Mouse (Mus musculus): ENCODE results near the gene Pold3.
A peak's percentile ranks its signal among the peaks of the same experiment; 100 is the strongest.
"Not testable (repeated sequence)": the region's sequence is repeated elsewhere in the genome, so short reads cannot be mapped to it uniquely, and the experiment has no call there.

Gene Pold3

DNA sequence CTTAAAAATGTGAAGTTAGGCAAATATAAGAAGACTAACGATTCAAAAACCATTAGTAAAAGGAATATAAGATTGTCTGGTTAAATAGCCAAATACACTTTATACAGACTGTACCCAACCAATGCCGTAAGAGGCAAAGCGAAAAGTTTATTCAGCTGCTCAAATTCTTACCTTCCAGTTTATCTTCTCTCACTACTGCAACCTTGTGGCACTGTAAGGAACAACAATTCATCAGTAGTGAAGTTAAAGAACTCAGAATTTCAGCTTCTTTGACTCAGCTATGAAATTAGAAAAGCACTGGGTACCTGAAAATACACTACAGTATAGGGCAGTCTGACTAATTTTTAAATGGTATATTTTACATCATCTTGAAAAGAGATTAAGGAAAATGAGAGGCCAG is 13.0 kb downstream of the Pold3 start:
- DNase-seq, result peak; percentile 13

GRCm38 (mm10) chr7:100104677-100105076 is 16.7 kb downstream of the Pold3 start:
- no peak for DNase-seq

GRCm38 (mm10) chr7:100100031-100100595 is 21.3 kb downstream of the Pold3 start:
- DNase-seq, result no peak

DNA sequence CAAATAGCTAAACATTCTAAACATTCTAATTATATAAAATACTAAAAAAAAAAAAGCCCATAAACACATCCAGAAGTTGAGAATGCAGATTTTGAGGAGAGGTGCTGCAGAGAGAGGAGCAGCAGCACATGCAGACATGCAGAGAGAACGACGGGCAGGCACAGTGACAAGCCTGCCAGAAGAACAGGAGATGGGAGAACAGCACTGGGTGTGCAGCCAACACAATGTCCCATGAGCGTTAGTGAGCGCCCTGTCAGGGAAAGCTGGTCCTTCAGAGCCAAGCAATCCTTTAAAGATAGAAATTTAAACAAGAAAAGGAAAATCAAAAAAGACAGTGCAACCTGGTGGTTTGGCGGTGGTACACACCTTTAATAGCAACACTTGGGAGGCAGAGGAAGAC is 34.5 kb downstream of the Pold3 start:
- DNase-seq, result no peak

DNA sequence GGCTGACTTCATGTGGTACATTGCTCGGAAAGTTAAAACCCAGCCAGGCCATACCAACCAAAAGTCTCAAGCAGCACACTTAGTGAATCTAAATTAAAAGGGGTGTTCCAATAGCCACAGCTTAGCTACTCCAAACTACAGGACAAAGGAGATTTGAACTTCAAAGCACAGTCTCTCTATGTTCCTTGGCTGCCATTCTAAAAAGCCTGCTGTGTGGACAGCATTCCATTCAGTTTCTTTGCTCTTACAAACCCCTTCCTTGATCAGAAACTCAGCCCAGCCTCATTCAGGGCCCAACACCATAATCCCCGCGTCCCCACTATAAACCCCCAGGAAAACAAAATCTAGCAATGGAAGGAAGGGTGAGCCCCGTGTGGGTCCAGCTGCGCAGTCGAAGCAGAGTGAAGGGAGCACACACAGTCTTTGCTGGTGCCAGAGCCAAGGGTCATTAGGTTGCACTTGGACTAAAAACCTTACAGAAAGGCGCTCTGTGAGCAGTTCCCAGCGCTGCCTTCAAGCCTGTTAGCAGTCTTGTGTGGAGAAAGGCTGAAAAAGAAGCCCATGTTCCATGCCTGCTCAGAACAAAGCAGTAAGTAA is 35.1 kb downstream of the Pold3 start:
- no peak for DNase-seq

DNA sequence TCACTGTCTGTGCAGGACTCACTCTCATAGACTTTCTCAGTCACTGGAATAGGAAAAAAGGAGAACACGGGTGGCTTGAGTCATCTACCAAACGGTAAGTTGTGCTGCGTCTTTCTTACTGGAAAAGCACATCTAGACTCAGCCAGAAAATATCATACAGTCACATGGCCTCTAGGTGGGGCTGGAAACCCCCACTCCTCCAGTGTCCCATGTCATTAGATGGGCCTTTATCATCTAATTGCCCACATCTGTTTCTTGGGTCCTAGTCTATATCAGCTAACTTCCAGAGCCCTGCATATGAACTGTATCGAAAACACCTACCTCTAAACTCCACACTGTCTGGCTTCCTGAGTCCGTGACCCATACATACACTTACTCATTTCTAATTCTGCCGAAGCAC is 37.6 kb downstream of the Pold3 start:
- no peak for DNase-seq

GRCm38 (mm10) chr7:100082836-100083235 is 38.5 kb downstream of the Pold3 start:
- DNase-seq, result no peak

- no peak for DNase-seq
These were observed 41.1 kb downstream of the Pold3 start for GRCm38 (mm10) chr7:100080087-100080781.

- no peak for DNase-seq
These were observed 44.3 kb downstream of the Pold3 start for GRCm38 (mm10) chr7:100077071-100077470.

DNA sequence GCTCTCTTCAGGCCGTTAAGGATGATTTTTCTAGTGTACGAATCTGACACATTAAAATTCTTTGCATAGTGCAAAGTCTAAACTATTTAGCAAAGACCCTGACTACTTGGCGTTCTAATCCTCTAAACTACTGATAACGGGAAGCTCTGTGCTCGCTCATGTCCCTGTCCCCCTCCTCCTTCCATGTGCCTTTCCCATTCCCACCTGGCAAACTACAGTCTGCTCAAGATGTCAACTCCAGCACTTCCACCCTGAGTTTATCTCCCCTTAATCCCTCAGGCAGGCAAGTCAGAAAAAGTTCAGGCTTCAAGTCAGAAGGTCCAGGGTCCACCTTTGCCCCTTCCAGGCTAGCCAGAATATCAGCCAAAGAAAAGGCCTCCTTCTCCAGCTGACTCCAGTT is 45.1 kb downstream of the Pold3 start:
- no peak for DNase-seq

DNA sequence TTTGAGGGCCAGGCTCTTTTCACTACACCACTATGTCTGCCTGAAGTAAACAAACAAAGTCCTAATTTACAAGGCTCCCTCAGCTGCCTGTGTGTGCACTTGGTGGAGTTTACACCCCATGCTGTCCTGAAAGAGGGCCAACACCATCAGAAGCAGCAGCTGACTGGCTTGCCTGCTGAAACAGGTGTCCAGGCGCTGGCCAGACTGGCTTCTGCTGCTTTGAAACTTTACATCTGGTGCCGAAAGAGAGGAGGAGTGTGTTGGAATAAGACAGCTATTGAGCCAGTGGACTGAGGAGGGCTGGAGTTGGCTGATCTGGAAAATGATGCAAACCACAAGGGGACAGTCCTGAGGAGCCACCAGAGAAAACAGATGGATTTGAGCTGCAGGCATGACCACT is 47.4 kb downstream of the Pold3 start:
- DNase-seq, result no peak

GRCm38 (mm10) chr7:100052991-100053390 is 68.4 kb downstream of the Pold3 start:
- DNase-seq, result not testable (repeated sequence)

GRCm38 (mm10) chr7:100051904-100052303 is 69.5 kb downstream of the Pold3 start:
- DNase-seq, result no peak

GRCm38 (mm10) chr7:100046486-100046885 is 74.9 kb downstream of the Pold3 start:
- DNase-seq, result no peak

GRCm38 (mm10) chr7:100043605-100044031 is 77.7 kb downstream of the Pold3 start:
- DNase-seq, result peak; percentile 37

- DNase-seq, result no peak
These were observed 78.3 kb downstream of the Pold3 start for GRCm38 (mm10) chr7:100043096-100043495.

GRCm38 (mm10) chr7:100042120-100042519 is 79.2 kb downstream of the Pold3 start:
- DNase-seq, result no peak

DNA sequence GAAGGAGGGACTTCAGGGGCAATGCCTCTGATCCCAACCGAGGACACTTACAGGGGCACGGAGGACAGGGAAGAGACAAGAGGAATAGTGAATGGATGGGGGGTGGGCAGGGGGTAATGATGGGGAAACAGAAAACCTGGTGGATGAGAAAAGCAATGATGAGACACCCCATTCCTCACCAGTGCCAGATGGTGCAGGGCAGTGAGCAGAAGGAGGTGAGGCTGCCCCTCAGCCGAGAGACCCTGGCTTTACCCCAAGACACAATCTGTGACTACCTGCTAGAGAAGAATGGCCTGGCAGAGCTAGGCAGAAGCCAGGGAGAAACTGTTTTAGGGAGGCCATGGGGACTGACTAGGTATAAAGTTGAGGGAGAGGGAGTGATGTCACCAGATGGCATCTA is 84.9 kb downstream of the Pold3 start:
- DNase-seq, result no peak

GRCm38 (mm10) chr7:100036050-100036449 is 85.3 kb downstream of the Pold3 start:
- DNase-seq, result no peak

DNA sequence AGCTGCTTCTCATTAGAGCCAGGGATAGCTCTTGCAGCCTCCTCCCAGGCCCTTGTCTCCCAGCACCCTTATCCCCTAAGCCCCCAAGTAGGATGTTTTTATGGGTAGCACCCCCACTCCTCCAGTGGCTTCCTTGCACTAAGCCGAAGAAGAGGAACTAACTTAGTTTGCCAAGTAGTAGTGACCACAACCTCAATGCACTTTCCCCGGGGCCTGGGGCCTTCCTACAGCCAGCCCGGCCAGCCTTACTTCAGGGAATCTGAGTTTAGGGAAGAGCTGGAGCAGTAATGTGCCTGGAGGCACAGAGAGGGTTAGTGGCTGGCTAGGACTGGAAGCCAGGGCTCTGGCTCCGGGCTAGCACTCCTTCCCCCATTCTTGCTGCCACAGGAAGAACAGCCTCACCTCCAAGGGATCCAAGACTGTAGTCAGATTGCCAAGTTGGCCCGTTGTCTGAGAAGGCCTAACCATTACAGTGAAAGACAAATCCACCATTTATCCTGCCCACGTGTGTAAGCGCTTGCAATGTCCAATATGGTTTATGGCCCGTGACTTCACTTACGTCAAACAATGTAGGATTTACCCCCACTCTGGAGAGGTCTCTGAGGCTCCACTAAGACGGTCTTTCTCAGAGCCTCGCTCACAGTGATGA is 86.4 kb downstream of the Pold3 start:
- DNase-seq, result no peak

DNA sequence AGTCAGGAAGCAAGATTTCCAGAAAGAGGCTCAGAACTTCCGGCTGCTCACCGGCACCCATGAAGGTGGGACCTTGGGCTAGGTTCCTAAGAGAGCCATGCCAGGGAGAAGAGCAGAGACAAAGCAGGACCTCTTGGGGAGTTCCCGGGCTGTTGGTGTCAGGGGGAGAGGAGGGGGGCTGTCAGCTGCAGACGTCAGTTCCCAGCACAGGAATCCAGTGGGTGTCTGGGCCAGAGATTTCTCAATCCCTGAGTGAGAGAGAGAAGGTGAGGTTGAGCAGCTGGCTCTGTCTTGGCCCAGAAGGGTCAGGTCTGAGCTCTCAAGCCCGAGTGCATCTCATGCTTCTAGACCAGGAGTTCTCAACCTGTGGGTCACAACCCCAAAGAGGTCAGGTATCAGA is 87.7 kb downstream of the Pold3 start:
- no peak for DNase-seq

Measured in cerebellum, adult 8-10 months (tissue).